Mouse (Mus musculus): ENCODE results near the gene Bet1.

Bet1 gene

DNA sequence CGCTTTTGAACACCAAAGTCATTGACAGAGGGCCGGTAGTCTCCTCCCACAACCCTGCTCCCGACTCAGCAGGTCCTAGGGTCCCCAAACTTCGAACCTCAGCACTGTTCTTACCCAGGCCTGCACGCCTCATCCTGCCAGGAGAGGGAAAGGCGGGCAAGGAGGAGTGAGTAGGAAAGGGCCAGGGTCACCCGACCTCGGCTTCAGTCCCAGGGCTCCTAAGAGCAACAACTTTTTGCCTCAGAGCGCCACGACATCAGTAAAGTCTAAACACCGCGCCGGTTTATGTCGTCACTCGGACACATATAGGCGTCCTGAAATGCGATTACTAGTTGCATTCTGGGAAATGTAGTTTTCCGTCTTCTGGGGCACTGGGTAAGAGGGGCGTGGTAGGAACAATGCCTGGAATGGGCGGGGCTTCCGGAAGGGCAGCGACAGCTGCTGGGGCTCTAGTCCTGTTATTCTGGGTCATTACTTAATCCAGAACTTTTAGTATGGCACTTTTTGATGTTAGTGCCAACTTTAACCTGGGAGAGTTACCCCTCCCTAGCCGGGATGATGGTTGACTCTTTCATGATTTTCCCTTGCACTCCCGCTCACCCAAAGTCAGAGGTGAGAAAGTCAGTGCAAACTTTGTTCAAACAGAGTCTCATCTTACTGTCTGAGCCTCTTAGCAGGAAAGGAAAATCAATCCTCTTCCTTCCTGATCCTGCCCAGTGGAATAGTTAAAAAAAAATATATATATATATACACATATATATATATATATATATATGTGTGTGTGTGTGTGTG lies at the start of gene Bet1:
Bet1 (minus strand) TSS at position 310 of the 792 bp plus-strand sequence.
- DNase-seq (ENCODE audit: low read depth, low spot score), result peak; percentile 81

DNA sequence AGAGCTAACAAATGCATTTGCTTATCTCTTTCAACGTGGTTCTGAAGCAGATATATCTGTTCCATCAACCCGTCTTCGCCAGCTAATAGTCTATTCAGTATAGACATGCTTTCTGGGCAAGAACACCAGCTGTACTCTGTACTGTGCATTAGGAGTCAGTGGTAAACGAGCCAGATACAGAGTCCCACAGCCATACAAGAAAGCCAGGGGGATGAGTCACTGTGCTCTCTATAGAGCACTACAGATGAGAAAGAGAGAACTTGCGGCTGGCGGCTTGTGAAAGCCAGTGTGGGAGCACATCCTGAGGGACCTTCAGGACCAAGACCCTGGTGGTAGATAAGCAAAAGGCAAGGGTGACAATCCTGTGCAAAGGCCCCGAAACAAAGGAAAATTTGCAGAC lies 45.5 kb upstream of the Bet1 start:
- DNase-seq (ENCODE audit: low read depth, low spot score), result no peak

- DNase-seq (ENCODE audit: low read depth, low spot score), result no peak
These were observed 44.4 kb upstream of the Bet1 start for GRCm38 (mm10) chr6:4131149-4131548.

- DNase-seq (ENCODE audit: low read depth, low spot score), result no peak
These were observed 31.8 kb upstream of the Bet1 start for GRCm38 (mm10) chr6:4118611-4119010.

DNA sequence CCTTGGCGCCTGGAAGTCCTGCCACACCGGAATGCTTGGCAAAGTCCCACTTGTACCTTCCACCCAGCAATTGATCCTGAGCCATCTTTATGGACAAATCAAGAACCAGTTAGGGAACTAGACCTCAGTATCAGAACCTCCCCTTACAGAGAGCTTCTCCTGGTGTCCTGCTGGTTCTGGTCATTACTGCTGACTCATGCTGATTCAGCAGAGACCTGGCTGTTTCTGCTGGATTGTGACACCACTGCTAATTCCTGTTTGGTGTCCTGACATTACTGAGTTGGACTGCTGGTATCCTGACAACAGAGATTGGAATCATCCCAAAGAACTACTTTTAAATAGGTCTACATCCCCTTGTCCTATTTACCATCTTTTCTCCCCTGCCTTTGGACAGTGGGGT lies 3.7 kb upstream of the Bet1 start:
- DNase-seq (ENCODE audit: low read depth, low spot score), result no peak

- no peak for DNase-seq (ENCODE audit: low read depth, low spot score)
These were observed 14.5 kb downstream of the Bet1 start for GRCm38 (mm10) chr6:4072281-4072680.

- no peak for DNase-seq (ENCODE audit: low read depth, low spot score)
These were observed 17.1 kb downstream of the Bet1 start for GRCm38 (mm10) chr6:4069714-4070113.

GRCm38 (mm10) chr6:4054387-4054786 lies 32.4 kb downstream of the Bet1 start:
- no peak for DNase-seq (ENCODE audit: low read depth, low spot score)

DNA sequence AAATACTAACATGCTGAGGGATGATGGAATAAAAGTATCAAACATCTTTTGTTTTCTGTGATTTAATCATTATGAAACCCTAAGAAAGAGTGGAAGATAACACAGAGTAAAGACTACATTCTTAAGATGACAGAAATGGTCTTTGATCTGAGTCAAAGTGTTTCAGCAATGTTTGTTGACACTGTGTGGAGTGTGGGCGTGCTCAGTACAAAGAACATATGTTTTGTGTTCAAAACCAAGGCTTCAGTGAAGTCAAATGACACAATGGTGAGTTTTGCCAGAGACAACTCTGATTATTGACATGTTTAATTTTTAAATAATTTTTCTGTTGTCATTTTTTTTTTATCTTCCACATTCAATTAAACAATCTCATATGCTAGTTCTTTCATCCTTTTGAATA lies 33.9 kb downstream of the Bet1 start:
- DNase-seq (ENCODE audit: low read depth, low spot score), result no peak

DNA sequence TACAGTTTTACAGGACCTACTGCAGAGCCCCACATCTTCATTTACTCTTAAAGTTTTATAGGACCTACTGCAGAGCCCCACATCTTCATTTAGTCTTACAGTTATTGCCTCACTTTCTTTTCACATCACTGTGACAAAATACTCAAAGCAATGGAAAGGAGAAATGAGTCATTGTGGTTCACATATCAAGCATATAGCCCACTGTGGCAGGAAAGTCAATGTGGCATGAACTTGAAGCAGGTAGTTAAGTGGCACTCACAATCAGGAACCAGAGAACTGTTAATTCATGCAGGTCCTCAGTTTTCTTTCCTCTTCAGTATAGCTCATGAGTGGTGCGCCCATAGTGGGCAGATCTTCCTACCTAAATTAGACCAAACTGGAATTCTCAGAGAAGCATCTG lies 39.6 kb downstream of the Bet1 start:
- no peak for DNase-seq (ENCODE audit: low read depth, low spot score)

DNA sequence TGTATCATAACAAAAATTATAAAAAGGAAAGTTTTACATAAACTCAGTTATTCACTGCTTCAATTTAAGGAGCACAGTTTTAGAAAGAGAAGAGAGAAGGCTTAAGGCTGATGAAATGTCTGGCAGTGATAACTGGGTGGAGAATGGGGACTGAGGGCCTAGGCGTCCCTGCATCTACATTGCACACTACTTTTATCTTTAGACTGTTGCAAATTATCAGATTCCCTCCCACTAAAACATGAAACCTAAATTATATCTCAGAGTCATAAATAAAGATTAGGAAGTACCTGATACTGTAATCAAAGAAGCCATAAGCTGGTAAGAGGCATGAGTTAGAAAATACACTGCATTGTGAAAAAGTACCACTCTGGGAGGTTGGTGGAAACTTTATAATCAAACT lies 45.0 kb downstream of the Bet1 start:
- DNase-seq (ENCODE audit: low read depth, low spot score), result no peak

- no peak for DNase-seq (ENCODE audit: low read depth, low spot score)
These were observed 55.8 kb downstream of the Bet1 start for GRCm38 (mm10) chr6:4030956-4031355.

All from WW6 (cell line).